Mouse (Mus musculus): ENCODE measurements at regions not wholly inside any gene's neighbourhood (a gene's known extent, or its start where the extent isn't known, plus 50 kb on each side); places are given as distances from the start of the nearest gene placed in this dataset.

DNA sequence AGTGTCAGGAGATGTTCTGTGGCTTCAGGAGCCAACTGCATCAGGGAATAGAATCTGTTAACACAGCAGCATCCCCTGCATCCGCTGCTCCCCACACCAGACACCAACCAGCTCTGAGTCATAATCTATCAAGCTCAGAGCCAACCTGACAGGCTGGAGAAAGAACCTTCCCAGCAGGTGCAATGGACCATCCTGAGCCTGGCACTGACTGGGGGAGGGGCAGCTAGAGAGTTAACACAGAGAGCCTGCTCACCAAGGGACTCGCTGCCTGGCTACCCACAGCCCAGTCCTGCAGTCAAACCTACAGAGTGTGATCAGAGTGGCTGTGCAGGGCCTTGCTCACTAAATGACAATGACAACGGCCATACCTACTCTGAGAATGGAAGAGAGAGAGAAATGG lies 73.4 kb downstream of the Kctd12 start:
- TF ChIP-seq CTCF (IDR thresholded peaks at IDR 0.05; ENCODE audit: borderline replicate concordance, insufficient read depth, low read depth, low read length) (no peak), POLR2A (IDR thresholded peaks at IDR 0.05; ENCODE audit: borderline replicate concordance, insufficient read depth, low read length) (no peak)
- Histone ChIP-seq H3K27me3 (ENCODE audit: control insufficient read depth, insufficient read depth, low read length) (no peaks in the 10 kb centered on the region), H3K27ac (ENCODE audit: insufficient read depth, low read length) (no peak overlapping the region), H3K4me1 (ENCODE audit: control insufficient read depth, insufficient read depth, low read length) (peaks cover 6% of the 10 kb centered on the region), H3K4me3 (replicated peaks; ENCODE audit: insufficient read depth, low read depth, low read length) (no peak overlapping the region)
- WGBS = 19% methylated on average over 3 of the region's 3 CpGs
- DNase-seq = peak; percentile 40 to 78

DNA sequence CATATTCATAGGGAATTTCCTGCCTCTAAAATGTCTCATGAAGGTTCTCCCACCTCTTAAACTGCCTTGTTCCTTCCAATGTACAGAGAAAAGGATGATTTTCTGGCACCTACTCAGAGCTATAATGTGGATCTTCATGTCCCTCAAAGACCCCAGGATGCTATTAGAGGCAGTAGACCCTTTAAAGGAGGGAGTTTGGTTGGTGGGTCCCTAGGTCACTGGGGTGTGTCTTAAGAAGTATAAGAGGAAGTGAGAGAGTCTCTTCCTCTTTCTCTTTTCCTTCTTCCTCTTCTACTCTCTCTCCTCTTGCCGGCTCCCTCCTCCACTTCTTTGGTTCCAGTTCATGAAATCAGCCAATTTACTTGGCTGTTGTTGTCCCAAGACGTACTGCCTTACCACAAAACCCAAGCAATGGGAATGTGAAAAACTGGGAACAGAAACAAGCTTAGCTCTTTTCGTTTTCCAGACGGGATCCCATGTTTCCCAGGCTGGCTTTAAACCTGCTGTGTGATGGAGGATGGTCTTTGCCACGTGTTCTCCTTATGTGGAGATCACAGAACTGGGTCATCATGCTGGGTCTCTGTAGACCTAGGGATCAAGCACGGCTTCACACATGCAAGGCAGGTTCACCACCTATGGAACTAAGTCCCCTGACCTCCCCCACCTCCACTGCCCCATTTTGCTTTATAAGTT lies 74.9 kb downstream of the Kctd12 start:
- H3K27ac ChIP-seq (ENCODE audit: insufficient read depth, low read length) = no peak overlapping the region

DNA sequence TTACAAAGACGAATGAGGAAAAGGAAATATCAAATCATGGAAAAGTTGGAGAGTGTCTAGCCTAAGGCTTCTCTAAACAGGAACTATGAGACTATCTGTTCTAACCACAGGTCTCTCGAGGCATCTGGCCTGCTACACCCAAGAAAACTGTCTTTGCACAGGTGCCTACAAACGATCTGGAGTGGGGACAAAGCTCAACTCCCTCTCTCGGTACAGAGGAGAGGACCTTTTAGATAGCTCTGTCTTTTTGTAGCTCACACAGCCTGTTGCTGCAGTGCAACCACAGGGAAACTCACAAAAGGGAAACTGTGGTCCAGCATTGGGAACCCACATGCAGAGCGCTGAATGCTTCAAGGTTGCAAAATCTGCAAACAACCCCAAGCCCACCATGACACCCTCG lies 75.6 kb downstream of the Kctd12 start:
- no peaks in the 10 kb centered on the region for H3K27me3 ChIP-seq (ENCODE audit: control insufficient read depth, insufficient read depth, low read length)
- WGBS = 94% methylated on average over 6 of the region's 6 CpGs
- peaks cover 11% of the 10 kb centered on the region for H3K4me1 ChIP-seq (ENCODE audit: control insufficient read depth, insufficient read depth, low read length)
- no peak for DNase-seq
- no peak overlapping the region for H3K27ac ChIP-seq (ENCODE audit: insufficient read depth, low read length)
- H3K4me3 ChIP-seq (replicated peaks; ENCODE audit: insufficient read depth, low read depth, low read length) = no peak overlapping the region
- TF ChIP-seq POLR2A (IDR thresholded peaks at IDR 0.05; ENCODE audit: borderline replicate concordance, insufficient read depth, low read length) (no peak), CTCF (IDR thresholded peaks at IDR 0.05; ENCODE audit: borderline replicate concordance, insufficient read depth, low read depth, low read length) (no peak)

More for the DNA sequence above, 74.9 kb downstream of the Kctd12 start:
- Histone ChIP-seq H3K4me1 (ENCODE audit: control insufficient read depth, insufficient read depth, low read length) (peaks cover 8% of the 10 kb centered on the region), H3K27me3 (ENCODE audit: control insufficient read depth, insufficient read depth, low read length) (no peaks in the 10 kb centered on the region), H3K4me3 (replicated peaks; ENCODE audit: insufficient read depth, low read depth, low read length) (no peak overlapping the region)
- 91% methylated on average over 6 of the region's 6 CpGs for WGBS
- no peak for DNase-seq
- TF ChIP-seq CTCF (IDR thresholded peaks at IDR 0.05; ENCODE audit: borderline replicate concordance, insufficient read depth, low read depth, low read length) (no peak), POLR2A (IDR thresholded peaks at IDR 0.05; ENCODE audit: borderline replicate concordance, insufficient read depth, low read length) (no peak)

DNA sequence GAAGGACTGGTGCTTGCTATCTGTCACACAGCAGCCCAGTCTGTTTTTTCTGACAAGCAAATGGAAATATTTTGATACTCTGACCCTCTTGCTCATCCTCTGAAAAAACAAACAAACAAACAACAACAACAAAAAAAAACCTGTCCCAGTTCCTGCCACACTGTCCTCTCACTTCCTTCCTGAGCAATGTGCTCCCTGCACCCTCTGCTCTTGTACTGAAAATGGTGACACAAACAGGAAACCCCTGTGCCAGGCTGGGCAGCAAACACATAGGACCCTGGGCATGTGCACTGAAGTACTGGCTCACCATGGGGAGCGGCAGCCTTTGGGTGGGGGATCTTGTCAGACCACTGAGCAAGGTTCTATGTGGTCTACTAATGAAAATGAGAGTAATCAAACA lies 76.2 kb downstream of the Kctd12 start:
- TF ChIP-seq CTCF (IDR thresholded peaks at IDR 0.05; ENCODE audit: borderline replicate concordance, insufficient read depth, low read depth, low read length) = no peak
- TF ChIP-seq POLR2A (IDR thresholded peaks at IDR 0.05; ENCODE audit: borderline replicate concordance, insufficient read depth, low read length) = no peak
- 95% methylated on average over 1 of the region's 1 CpGs for WGBS
- DNase-seq = no peak
- Histone ChIP-seq H3K27ac (ENCODE audit: insufficient read depth, low read length) (no peak overlapping the region), H3K27me3 (ENCODE audit: control insufficient read depth, insufficient read depth, low read length) (no peaks in the 10 kb centered on the region), H3K4me1 (ENCODE audit: control insufficient read depth, insufficient read depth, low read length) (peaks cover 13% of the 10 kb centered on the region), H3K4me3 (replicated peaks; ENCODE audit: insufficient read depth, low read depth, low read length) (no peak overlapping the region)

DNA sequence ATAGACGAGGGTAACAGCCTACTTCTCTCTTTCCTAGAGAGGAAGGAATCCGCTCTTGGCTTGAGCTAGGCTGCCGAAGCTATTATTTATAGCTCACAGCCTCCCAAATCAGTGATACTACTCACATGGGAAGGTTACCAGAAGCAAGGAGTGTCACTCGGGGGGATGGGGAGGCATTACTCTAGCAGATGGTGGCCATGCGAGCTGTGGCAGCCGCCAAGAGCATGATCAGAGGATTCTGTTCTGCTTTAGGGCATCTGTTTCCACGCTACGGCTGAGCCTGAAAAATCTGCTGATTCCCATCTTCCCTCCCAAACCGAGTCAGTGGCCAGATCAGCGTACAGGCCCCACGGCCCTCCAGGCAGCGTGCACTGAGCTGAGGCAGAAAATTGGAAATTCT lies 79.5 kb downstream of the Kctd12 start:
- DNase-seq = peak; percentile 89 to 95
- peak overlapping the region; percentile 70 for H3K27ac ChIP-seq (ENCODE audit: insufficient read depth, low read length)
- TF ChIP-seq POLR2A (IDR thresholded peaks at IDR 0.05; ENCODE audit: borderline replicate concordance, insufficient read depth, low read length) (no peak), CTCF (IDR thresholded peaks at IDR 0.05; ENCODE audit: borderline replicate concordance, insufficient read depth, low read depth, low read length) (no peak)
- H3K27me3 ChIP-seq (ENCODE audit: control insufficient read depth, insufficient read depth, low read length) = no peaks in the 10 kb centered on the region
- 10% methylated on average over 12 of the region's 12 CpGs for WGBS
- peaks cover 7% of the 10 kb centered on the region; the same call in 1 of the 2 replicates for H3K4me1 ChIP-seq (ENCODE audit: control insufficient read depth, insufficient read depth, low read length)
- H3K4me3 ChIP-seq (replicated peaks; ENCODE audit: insufficient read depth, low read depth, low read length) = peak overlapping the region; percentile 15

DNA sequence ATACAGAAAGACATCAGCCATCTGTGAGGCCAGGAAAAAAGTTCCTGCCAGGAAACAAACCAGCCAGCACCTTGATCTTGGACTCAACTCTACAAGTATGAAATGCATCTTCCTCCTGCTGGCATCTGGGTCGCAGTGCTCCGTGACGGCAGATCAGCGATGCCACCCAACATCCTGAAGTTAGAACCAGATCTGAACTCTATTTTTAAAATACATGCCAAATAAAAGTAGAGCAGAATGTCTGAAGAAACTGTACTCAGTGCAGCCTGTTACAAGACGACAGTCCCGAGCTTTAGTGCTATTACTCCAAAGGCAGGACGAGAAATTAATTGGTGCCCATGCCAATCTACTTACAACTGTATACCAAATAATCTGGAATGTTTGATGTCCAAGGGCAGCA lies 80.2 kb downstream of the Kctd12 start:
- Histone ChIP-seq H3K4me1 (ENCODE audit: control insufficient read depth, insufficient read depth, low read length) (peaks cover 7% of the 10 kb centered on the region; the same call in 1 of the 2 replicates), H3K27ac (ENCODE audit: insufficient read depth, low read length) (no peak overlapping the region), H3K4me3 (replicated peaks; ENCODE audit: insufficient read depth, low read depth, low read length) (no peak overlapping the region), H3K27me3 (ENCODE audit: control insufficient read depth, insufficient read depth, low read length) (no peaks in the 10 kb centered on the region)
- WGBS = 27% methylated on average over 7 of the region's 7 CpGs
- TF ChIP-seq CTCF (IDR thresholded peaks at IDR 0.05; ENCODE audit: borderline replicate concordance, insufficient read depth, low read depth, low read length) = no peak
- TF ChIP-seq POLR2A (IDR thresholded peaks at IDR 0.05; ENCODE audit: borderline replicate concordance, insufficient read depth, low read length) = no peak
- DNase-seq = peak in 1 of 2 experiments; percentile 23

DNA sequence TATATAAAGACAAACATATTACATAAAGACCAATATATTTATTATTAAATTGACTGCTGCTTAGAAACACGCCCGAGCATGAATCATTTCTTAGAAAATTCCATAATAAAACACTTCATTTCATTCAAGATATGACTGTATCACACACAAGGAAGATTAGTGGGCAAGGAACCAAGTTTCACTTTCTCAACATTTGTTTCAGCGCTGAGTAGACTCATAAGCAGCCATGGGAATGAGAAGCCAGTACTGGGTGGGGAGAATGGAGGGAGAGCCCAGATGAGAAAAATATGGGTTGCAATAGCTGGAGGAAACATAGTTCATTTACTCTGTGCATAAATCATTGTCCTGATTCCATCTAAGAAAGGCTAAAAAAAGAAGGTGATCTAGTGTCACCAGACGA lies 84.0 kb downstream of the Kctd12 start:
- no peak for DNase-seq
- TF ChIP-seq CTCF (IDR thresholded peaks at IDR 0.05; ENCODE audit: borderline replicate concordance, insufficient read depth, low read depth, low read length) (no peak), POLR2A (IDR thresholded peaks at IDR 0.05; ENCODE audit: borderline replicate concordance, insufficient read depth, low read length) (no peak)
- Histone ChIP-seq H3K27ac (ENCODE audit: insufficient read depth, low read length) (no peak overlapping the region), H3K4me1 (ENCODE audit: control insufficient read depth, insufficient read depth, low read length) (peaks cover 7% of the 10 kb centered on the region; the same call in 1 of the 2 replicates), H3K27me3 (ENCODE audit: control insufficient read depth, insufficient read depth, low read length) (no peaks in the 10 kb centered on the region), H3K4me3 (replicated peaks; ENCODE audit: insufficient read depth, low read depth, low read length) (no peak overlapping the region)
- 74% methylated on average over 4 of the region's 4 CpGs for WGBS

DNA sequence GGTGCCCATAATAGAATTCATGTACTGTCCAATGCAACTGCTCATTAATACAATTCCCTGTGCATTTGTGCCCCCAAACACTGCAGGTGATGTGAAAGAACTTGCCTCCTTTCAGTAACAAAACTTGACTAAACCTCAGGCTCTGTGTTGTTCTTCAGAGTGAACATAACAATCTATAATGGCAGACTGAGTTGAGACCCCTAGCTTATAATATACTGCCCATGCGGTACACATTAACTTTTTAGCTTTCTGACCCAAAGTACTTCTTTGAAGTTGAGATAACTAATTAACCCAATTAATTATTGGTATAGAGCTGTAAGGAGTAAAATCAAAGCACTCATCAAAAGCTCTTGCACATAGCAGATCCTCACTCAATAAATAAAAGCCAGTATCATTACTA lies 85.4 kb downstream of the Kctd12 start:
- DNase-seq = no peak
- TF ChIP-seq POLR2A (IDR thresholded peaks at IDR 0.05; ENCODE audit: borderline replicate concordance, insufficient read depth, low read length) (no peak), CTCF (IDR thresholded peaks at IDR 0.05; ENCODE audit: borderline replicate concordance, insufficient read depth, low read depth, low read length) (no peak)
- Histone ChIP-seq H3K4me1 (ENCODE audit: control insufficient read depth, insufficient read depth, low read length) (peaks cover 2% of the 10 kb centered on the region; the same call in 1 of the 2 replicates), H3K27ac (ENCODE audit: insufficient read depth, low read length) (no peak overlapping the region), H3K4me3 (replicated peaks; ENCODE audit: insufficient read depth, low read depth, low read length) (no peak overlapping the region), H3K27me3 (ENCODE audit: control insufficient read depth, insufficient read depth, low read length) (no peaks in the 10 kb centered on the region)
- 98% methylated on average over 1 of the region's 1 CpGs for WGBS

All from cerebellum, adult 2 months (tissue).